8 mouse cellular contexts compared by ENCODE assay signal in the genomic region with DNA sequence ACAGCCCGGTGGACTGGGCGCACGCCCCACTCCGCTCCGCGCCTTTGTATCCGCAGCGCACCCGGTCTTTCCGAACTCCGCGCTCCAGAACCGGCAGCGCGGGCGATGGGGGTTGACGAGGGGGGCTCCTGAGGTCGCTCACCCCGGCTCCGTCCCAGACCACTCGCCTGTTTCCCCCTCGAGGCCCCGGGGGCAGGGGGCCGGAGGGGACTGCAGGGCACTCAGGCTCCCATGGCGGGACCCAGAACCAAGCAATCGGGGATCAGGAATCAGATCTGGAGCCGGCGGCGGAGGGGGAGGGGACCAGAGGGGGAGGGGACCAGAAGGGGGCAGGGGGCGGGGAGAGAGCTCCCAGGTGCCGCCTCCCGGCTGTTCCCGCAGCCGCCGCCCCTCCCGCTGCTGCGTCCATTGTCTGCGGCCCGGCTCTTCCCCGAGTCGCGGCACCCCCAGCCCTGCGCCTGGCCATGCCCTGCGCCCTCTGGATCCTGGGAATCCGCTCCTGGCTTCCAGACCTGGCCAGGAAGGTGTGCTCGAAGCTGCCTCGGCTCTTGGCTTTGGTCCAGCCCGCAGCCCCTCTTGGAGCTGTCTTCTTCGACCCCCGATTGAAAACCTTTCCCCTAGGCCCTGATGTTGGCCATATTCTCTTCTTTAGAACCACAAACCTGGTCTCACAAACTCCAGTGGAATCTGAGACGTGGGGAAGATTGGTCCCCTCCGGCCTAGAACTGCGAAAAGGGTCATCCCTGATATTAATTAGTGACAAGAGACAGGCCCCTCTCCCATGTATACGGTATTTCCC. TPM values are rescaled to one million over a fixed set of nuclear protein-coding genes. Genes with fewer than 3 reads are reported as not detected.
DNase-seq lines count a peak whose midpoint lies in the region; ATAC-seq and TF ChIP-seq lines count a peak whose summit lies in the region.

No protein-coding gene starts in this region.

- peak overlapping the region; percentile 94 for H3K4me3 ChIP-seq in forebrain, embryonic 10.5 days
- peak overlapping the region; percentile 95 to 96 for H3K4me3 ChIP-seq in heart, embryonic 14.5 days (ENCODE audit: control insufficient read depth in 1 of 2, insufficient read depth in 1 of 2, low read depth in 1 of 2, low read length in 2 of 2)
- H3K4me3 ChIP-seq in liver, embryonic 11.5 days (ENCODE audit: low read depth, low read length) = peak overlapping the region; percentile 74

- under 1% methylated on average over 53 of the region's 54 CpGs for WGBS in forebrain, embryonic 10.5 days
- 1% methylated on average over 50 of the region's 54 CpGs for WGBS in heart, embryonic 14.5 days
- 2% methylated on average over 46 of the region's 54 CpGs for WGBS in liver, embryonic 11.5 days

- no peak for TF ChIP-seq CTCF in brain, embryonic 14.5 days (IDR thresholded peaks at IDR 0.05; ENCODE audit: borderline replicate concordance, extremely low read depth, insufficient read depth, insufficient read length)

- no peaks in the 10 kb centered on the region for H3K27me3 ChIP-seq in forebrain, embryonic 10.5 days (ENCODE audit: poor library complexity, severe bottlenecking)
- no peaks in the 10 kb centered on the region for H3K27me3 ChIP-seq in heart, embryonic 14.5 days (ENCODE audit: control insufficient read depth, insufficient read depth, low read length)
- no peaks in the 10 kb centered on the region for H3K27me3 ChIP-seq in liver, embryonic 11.5 days (replicated peaks; ENCODE audit: control insufficient read depth, insufficient read depth, low read length)

- peak; percentile 51 for TF ChIP-seq POLR2A in brain, embryonic 14.5 days (IDR thresholded peaks at IDR 0.05; ENCODE audit: borderline replicate concordance, extremely low read depth, insufficient read depth, insufficient read length, poor library complexity, severe bottlenecking)

- H3K36me3 ChIP-seq in forebrain, embryonic 10.5 days (replicated peaks) = peaks cover 15% of the 10 kb centered on the region
- H3K36me3 ChIP-seq in heart, embryonic 14.5 days (ENCODE audit: control insufficient read depth, insufficient read depth, low read length) = no peaks in the 10 kb centered on the region
- no peaks in the 10 kb centered on the region for H3K36me3 ChIP-seq in liver, embryonic 11.5 days (ENCODE audit: control insufficient read depth, insufficient read depth, low read length)

- H3K27ac ChIP-seq in forebrain, embryonic 10.5 days = peak overlapping the region; percentile 100
- peak overlapping the region; percentile 80 to 84 for H3K27ac ChIP-seq in heart, embryonic 14.5 days (replicated peaks in 1 of 2; ENCODE audit: control insufficient read depth in 1 of 2, insufficient read depth in 1 of 2, low read depth in 2 of 2, low read length in 2 of 2)
- H3K27ac ChIP-seq in liver, embryonic 11.5 days (ENCODE audit: low read depth, low read length) = peak overlapping the region; percentile 68; the same call in 1 of the 2 replicates

- no peaks in the 10 kb centered on the region for H3K9me3 ChIP-seq in forebrain, embryonic 10.5 days
- no peaks in the 10 kb centered on the region for H3K9me3 ChIP-seq in heart, embryonic 14.5 days (ENCODE audit: control insufficient read depth, low read length)
- H3K9me3 ChIP-seq in liver, embryonic 11.5 days (ENCODE audit: control insufficient read depth, low read length) = no peaks in the 10 kb centered on the region

- peak overlapping the region; percentile 93 for H3K9ac ChIP-seq in heart, embryonic 14.5 days (ENCODE audit: low read length)
- H3K9ac ChIP-seq in liver, embryonic 11.5 days (ENCODE audit: low read depth, low read length) = peak overlapping the region; percentile 76

- DNase-seq in CD4-positive helper T cell, adult 2 months (ENCODE audit: low read depth, low spot score) = peak; percentile 72
- DNase-seq in brain, embryonic 14.5 days (ENCODE audit: low read depth) = peak; percentile 97
- DNase-seq in forebrain, embryonic 10.5 days (ENCODE audit: extremely low spot score, low spot score) = peak; percentile 92
- peak; percentile 97 for DNase-seq in kidney, postnatal 10 days
- peak; percentile 93 for DNase-seq in liver, embryonic 11.5 days (ENCODE audit: low spot score)
- DNase-seq in naive thymus-derived CD4-positive, alpha-beta T cell, adult 2 months (ENCODE audit: low read depth) = peak; percentile 81
- peak; percentile 80 to 93 for DNase-seq in spleen, postnatal 4 days (ENCODE audit: low spot score in 2 of 2)

- peak; percentile 89 for ATAC-seq in heart, embryonic 14.5 days (ENCODE audit: insufficient number of reproducible peaks, insufficient read depth, low FRiP score, low read depth)
- ATAC-seq in liver, embryonic 11.5 days (replicated peaks; ENCODE audit: low FRiP score) = peak; percentile 86

- H3K4me1 ChIP-seq in forebrain, embryonic 10.5 days = peaks cover 70% of the 10 kb centered on the region
- peaks cover 16 to 25% of the 10 kb centered on the region in 2 experiments for H3K4me1 ChIP-seq in heart, embryonic 14.5 days (ENCODE audit: control insufficient read depth in 2 of 2, insufficient read depth in 2 of 2, low read length in 2 of 2)
- H3K4me1 ChIP-seq in liver, embryonic 11.5 days (replicated peaks; ENCODE audit: control insufficient read depth, insufficient read depth, low read length) = peaks cover 13% of the 10 kb centered on the region

- peak overlapping the region; percentile 69 for H3K4me2 ChIP-seq in heart, embryonic 14.5 days (ENCODE audit: low read length)
- H3K4me2 ChIP-seq in liver, embryonic 11.5 days = peak overlapping the region; percentile 91

RNA-seq across cellular contexts. Expression of gene Vangl2, which starts 1.0 kb away (rescaled TPM):
- 61.5 and 87.3 TPM in 2 replicates for polyA plus RNA-seq in brain, embryonic 14.5 days (2012; rRNA removed)
- 40.6 and 41.7 TPM in 2 replicates for polyA plus RNA-seq in forebrain, embryonic 10.5 days (2016; fragmentation: Nextera tagmentation; extraction: Ambion mirVana)
- 9.2 and 10.0 TPM in 2 replicates for polyA plus RNA-seq in heart, embryonic 14.5 days (2014; fragmentation: Nextera tagmentation; extraction: Ambion mirVana)
- 5.4 and 6.2 TPM in 2 replicates for polyA plus RNA-seq in liver, embryonic 11.5 days (2014; fragmentation: Nextera tagmentation; extraction: Ambion mirVana)

RNA-seq across cellular contexts. Expression of gene Nhlh1, which starts 30.2 kb away (rescaled TPM):
- 14.8 and 19.3 TPM in 2 replicates for polyA plus RNA-seq in brain, embryonic 14.5 days (2012; rRNA removed)
- 1.6 and 2.7 TPM in 2 replicates for polyA plus RNA-seq in forebrain, embryonic 10.5 days (2016; fragmentation: Nextera tagmentation; extraction: Ambion mirVana)
- not detected in 2 replicates for polyA plus RNA-seq in heart, embryonic 14.5 days (2014; fragmentation: Nextera tagmentation; extraction: Ambion mirVana)
- 0.11 TPM in 1 of 2 replicates, not detected in the other for polyA plus RNA-seq in liver, embryonic 11.5 days (2014; fragmentation: Nextera tagmentation; extraction: Ambion mirVana)

RNA-seq across cellular contexts. Expression of gene Copa, which starts 55.1 kb away (rescaled TPM):
- polyA plus RNA-seq in brain, embryonic 14.5 days (2012; rRNA removed) = 79.5 and 135 TPM in 2 replicates
- polyA plus RNA-seq in forebrain, embryonic 10.5 days (2016; fragmentation: Nextera tagmentation; extraction: Ambion mirVana) = 176 TPM in 2 replicates
- polyA plus RNA-seq in heart, embryonic 14.5 days (2014; fragmentation: Nextera tagmentation; extraction: Ambion mirVana) = 157 and 163 TPM in 2 replicates
- 137 and 153 TPM in 2 replicates for polyA plus RNA-seq in liver, embryonic 11.5 days (2014; fragmentation: Nextera tagmentation; extraction: Ambion mirVana)

RNA-seq across cellular contexts. Expression of gene Ncstn, which starts 55.4 kb away (rescaled TPM):
- polyA plus RNA-seq in brain, embryonic 14.5 days (2012; rRNA removed) = 136 and 139 TPM in 2 replicates
- 91.6 and 95.3 TPM in 2 replicates for polyA plus RNA-seq in forebrain, embryonic 10.5 days (2016; fragmentation: Nextera tagmentation; extraction: Ambion mirVana)
- polyA plus RNA-seq in heart, embryonic 14.5 days (2014; fragmentation: Nextera tagmentation; extraction: Ambion mirVana) = 120 TPM in 2 replicates
- polyA plus RNA-seq in liver, embryonic 11.5 days (2014; fragmentation: Nextera tagmentation; extraction: Ambion mirVana) = 75.3 and 76.5 TPM in 2 replicates

Comparison
In these comparisons a context has a peak if more than half of its experiments do, and no peak if none do; other contexts are left out.
1. Peak in every context shown above with its lines: DNase-seq, ATAC-seq, H3K4me3 ChIP-seq and H3K27ac ChIP-seq.